9 mouse cellular contexts compared by ENCODE assay signal in genomic region chr1:72879319-72879634, GRCm38 (mm10). TPM values are rescaled to one million over a fixed set of nuclear protein-coding genes. Genes with fewer than 3 reads are reported as not detected.
A peak's percentile ranks its signal among the peaks of the same experiment; 100 is the strongest.
DNase-seq lines count a peak whose midpoint lies in the region; ATAC-seq and TF ChIP-seq lines count a peak whose summit lies in the region.
"Had no signal": no experiment of that assay in that cellular context is flagged by ENCODE, and none has a peak within 500 bp of the region (broad histone marks: within the 10 kb centered on the region; RNA-seq: fewer than 3 reads in every experiment).

No protein-coding gene starts in this region.

- no peak for DNase-seq in lung, postnatal 0 days (ENCODE audit: low spot score)
- no peak for DNase-seq in lung, postnatal 10 days
- DNase-seq in brain, embryonic 14.5 days (ENCODE audit: low read depth), result no peak
- DNase-seq in frontal cortex, adult 2 months (ENCODE audit: extremely low spot score in 1 of 2, low spot score in 1 of 2), result no peak
- DNase-seq: heart, postnatal 14 days; right cerebral cortex, postnatal 25 days had no signal

- TF ChIP-seq POLR2A in brain, embryonic 14.5 days (IDR thresholded peaks at IDR 0.05; ENCODE audit: borderline replicate concordance, extremely low read depth, insufficient read depth, insufficient read length, poor library complexity, severe bottlenecking), result no peak

- TF ChIP-seq EP300 in lung, postnatal 0 days (IDR thresholded peaks at IDR 0.05), result no peak

- H3K9ac ChIP-seq in intestine, embryonic 15.5 days, result no peak overlapping the region
- H3K9ac ChIP-seq in intestine, embryonic 16.5 days (ENCODE audit: low read depth, low read length), result no peak overlapping the region
- no peak overlapping the region for H3K9ac ChIP-seq in lung, postnatal 0 days (replicated peaks; ENCODE audit: low read depth)
- H3K9ac ChIP-seq in stomach, embryonic 16.5 days (ENCODE audit: low read length), result no peak overlapping the region

- H3K4me3 ChIP-seq in intestine, embryonic 15.5 days (replicated peaks), result no peak overlapping the region
- no peak overlapping the region for H3K4me3 ChIP-seq in intestine, embryonic 16.5 days (ENCODE audit: low read length)
- no peak overlapping the region for H3K4me3 ChIP-seq in lung, postnatal 0 days (ENCODE audit: low read depth, low read length)
- no peak overlapping the region for H3K4me3 ChIP-seq in stomach, embryonic 16.5 days (replicated peaks; ENCODE audit: low read length)

- 60% methylated on average over 4 of the region's 4 CpGs for WGBS in intestine, embryonic 15.5 days
- WGBS in intestine, embryonic 16.5 days, result 56% methylated on average over 4 of the region's 4 CpGs
- 49% methylated on average over 4 of the region's 4 CpGs for WGBS in lung, postnatal 0 days
- 63% methylated on average over 4 of the region's 4 CpGs for WGBS in stomach, embryonic 16.5 days

- H3K4me2 ChIP-seq in intestine, embryonic 15.5 days (replicated peaks), result no peak overlapping the region
- no peak overlapping the region for H3K4me2 ChIP-seq in intestine, embryonic 16.5 days (ENCODE audit: low read depth, low read length)
- no peak overlapping the region for H3K4me2 ChIP-seq in lung, postnatal 0 days (replicated peaks; ENCODE audit: low read depth, low read length)
- no peak overlapping the region for H3K4me2 ChIP-seq in stomach, embryonic 16.5 days (ENCODE audit: low read depth, low read length)

- H3K9me3 ChIP-seq in intestine, embryonic 15.5 days, result no peaks in the 10 kb centered on the region
- no peaks in the 10 kb centered on the region for H3K9me3 ChIP-seq in intestine, embryonic 16.5 days (ENCODE audit: control insufficient read depth, low read length)
- no peaks in the 10 kb centered on the region for H3K9me3 ChIP-seq in lung, postnatal 0 days (ENCODE audit: low read length)
- no peaks in the 10 kb centered on the region for H3K9me3 ChIP-seq in stomach, embryonic 16.5 days (replicated peaks; ENCODE audit: control insufficient read depth, low read length)

- peaks cover 14% of the 10 kb centered on the region for H3K4me1 ChIP-seq in intestine, embryonic 15.5 days (replicated peaks)
- peaks cover 8% of the 10 kb centered on the region for H3K4me1 ChIP-seq in intestine, embryonic 16.5 days (ENCODE audit: control insufficient read depth, insufficient read depth, low read length)
- peaks cover 5% of the 10 kb centered on the region; the same call in 1 of the 2 replicates for H3K4me1 ChIP-seq in lung, postnatal 0 days (ENCODE audit: insufficient read depth, low read depth, low read length)
- peaks cover 13% of the 10 kb centered on the region for H3K4me1 ChIP-seq in stomach, embryonic 16.5 days (ENCODE audit: control insufficient read depth, insufficient read depth, low read length)

- 0 out of 2 replicates have a peak overlapping the region, but pooled peaks have one; percentile 5 for H3K27ac ChIP-seq in intestine, embryonic 15.5 days
- no peak overlapping the region for H3K27ac ChIP-seq in intestine, embryonic 16.5 days (ENCODE audit: low read length)
- no peak overlapping the region for H3K27ac ChIP-seq in lung, postnatal 0 days (ENCODE audit: low read length)
- H3K27ac ChIP-seq in stomach, embryonic 16.5 days (ENCODE audit: low read length), result peak overlapping the region; percentile 38; the same call in 1 of the 2 replicates

- TF ChIP-seq CTCF in lung, postnatal 0 days (IDR thresholded peaks at IDR 0.05), result peak; percentile 56
- TF ChIP-seq CTCF in brain, embryonic 14.5 days (IDR thresholded peaks at IDR 0.05; ENCODE audit: borderline replicate concordance, extremely low read depth, insufficient read depth, insufficient read length), result 0 out of 2 replicates have a peak, but pooled peaks have one; percentile 30

- no peaks in the 10 kb centered on the region for H3K36me3 ChIP-seq in intestine, embryonic 15.5 days
- no peaks in the 10 kb centered on the region for H3K36me3 ChIP-seq in intestine, embryonic 16.5 days (ENCODE audit: control insufficient read depth, insufficient read depth, low read length)
- H3K36me3 ChIP-seq in lung, postnatal 0 days (ENCODE audit: insufficient read depth, low read length), result no peaks in the 10 kb centered on the region
- no peaks in the 10 kb centered on the region for H3K36me3 ChIP-seq in stomach, embryonic 16.5 days (ENCODE audit: control insufficient read depth, insufficient read depth, low read length)

- no peak for ATAC-seq in intestine, embryonic 15.5 days
- no peak for ATAC-seq in intestine, embryonic 16.5 days
- no peak for ATAC-seq in lung, postnatal 0 days
- no peak for ATAC-seq in stomach, embryonic 16.5 days (ENCODE audit: insufficient read depth, low FRiP score)

- H3K27me3 ChIP-seq in intestine, embryonic 15.5 days (replicated peaks), result no peaks in the 10 kb centered on the region
- H3K27me3 ChIP-seq in intestine, embryonic 16.5 days (replicated peaks; ENCODE audit: control insufficient read depth, insufficient read depth, low read length), result no peaks in the 10 kb centered on the region
- H3K27me3 ChIP-seq in lung, postnatal 0 days (replicated peaks; ENCODE audit: insufficient read depth, low read length), result peaks cover 11% of the 10 kb centered on the region; the same call in 1 of the 2 replicates
- H3K27me3 ChIP-seq in stomach, embryonic 16.5 days (ENCODE audit: control insufficient read depth, insufficient read depth, low read length), result no peaks in the 10 kb centered on the region; the same call in 1 of the 2 replicates

RNA-seq across cellular contexts. Expression of gene Igfbp5, which starts 4.6 kb away (rescaled TPM):
- polyA plus RNA-seq in intestine, embryonic 15.5 days (2015; fragmentation: Nextera tagmentation; extraction: Ambion mirVana), result 46.2 and 50.7 TPM in 2 replicates
- 25.7 and 27.8 TPM in 2 replicates for polyA plus RNA-seq in intestine, embryonic 16.5 days (2015; fragmentation: Nextera tagmentation; extraction: Ambion mirVana)
- polyA plus RNA-seq in lung, postnatal 0 days (2015; fragmentation: Nextera tagmentation; extraction: Ambion mirVana), result 30.7 and 32.6 TPM in 2 replicates
- polyA plus RNA-seq in brain, embryonic 14.5 days (2012; rRNA removed), result 31.0 and 73.8 TPM in 2 replicates
- polyA plus RNA-seq in stomach, embryonic 16.5 days (2015; fragmentation: Nextera tagmentation; extraction: Ambion mirVana), result 122 and 123 TPM in 2 replicates
- polyA plus RNA-seq in frontal cortex, adult 2 months (2012; rRNA removed), result 71.4 and 75.5 TPM in 2 replicates

RNA-seq across cellular contexts. Expression of gene Igfbp2, which starts 55.0 kb away (rescaled TPM):
- polyA plus RNA-seq in intestine, embryonic 15.5 days (2015; fragmentation: Nextera tagmentation; extraction: Ambion mirVana), result 147 and 148 TPM in 2 replicates
- polyA plus RNA-seq in intestine, embryonic 16.5 days (2015; fragmentation: Nextera tagmentation; extraction: Ambion mirVana), result 127 and 139 TPM in 2 replicates
- 51.4 and 58.5 TPM in 2 replicates for polyA plus RNA-seq in lung, postnatal 0 days (2015; fragmentation: Nextera tagmentation; extraction: Ambion mirVana)
- polyA plus RNA-seq in brain, embryonic 14.5 days (2012; rRNA removed), result 328 and 384 TPM in 2 replicates
- 375 and 392 TPM in 2 replicates for polyA plus RNA-seq in stomach, embryonic 16.5 days (2015; fragmentation: Nextera tagmentation; extraction: Ambion mirVana)
- 122 and 133 TPM in 2 replicates for polyA plus RNA-seq in frontal cortex, adult 2 months (2012; rRNA removed)

Comparison
In these comparisons a context has a peak if more than half of its experiments do, and no peak if none do; other contexts are left out.
1. H3K27ac ChIP-seq: peak in intestine, embryonic 15.5 days (single experiment) and stomach, embryonic 16.5 days (single experiment); none in intestine, embryonic 16.5 days (single experiment) and lung, postnatal 0 days (single experiment).